Comparison of ENCODE assay signal across 15 mouse cellular contexts in the genomic region with DNA sequence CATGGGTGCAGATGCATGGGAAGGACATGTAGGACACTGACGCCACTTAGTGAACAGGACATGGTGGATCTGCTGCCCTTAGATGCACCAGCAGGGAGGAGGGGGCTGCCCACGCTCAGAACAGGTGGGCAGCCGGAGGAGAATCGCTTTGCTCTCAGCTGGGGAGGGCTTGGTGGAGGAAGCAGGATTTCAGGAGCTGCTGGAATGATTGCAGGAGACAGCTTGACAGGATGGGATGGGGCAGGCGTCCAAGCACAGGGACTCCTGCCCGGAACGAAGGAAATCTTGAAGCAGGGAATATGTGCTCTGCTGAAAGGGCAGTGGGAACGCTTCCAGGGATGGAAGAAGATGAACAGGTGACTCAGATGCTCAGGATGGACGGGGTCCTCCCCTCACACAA.
A peak's percentile ranks its signal among the peaks of the same experiment; 100 is the strongest.
DNase-seq lines count a peak whose midpoint lies in the region; ATAC-seq and TF ChIP-seq lines count a peak whose summit lies in the region.
"Had no signal": no experiment of that assay in that cellular context is flagged by ENCODE, and none has a peak within 500 bp of the region (broad histone marks: within the 10 kb centered on the region; RNA-seq: fewer than 3 reads in every experiment).

No protein-coding gene starts in this region.

- no peak for ATAC-seq in forebrain, embryonic 13.5 days
- ATAC-seq in forebrain, embryonic 11.5 days (replicated peaks; ENCODE audit: low FRiP score) = no peak
- no peak for ATAC-seq in stomach, postnatal 0 days (ENCODE audit: low FRiP score, low TSS enrichment)
- ATAC-seq in intestine, embryonic 15.5 days = no peak
- ATAC-seq: midbrain, embryonic 16.5 days had no signal

- TF ChIP-seq EP300 in stomach, postnatal 0 days (optimal IDR thresholded peaks at IDR 0.05) = no peak

- H3K9me3 ChIP-seq in forebrain, embryonic 13.5 days (replicated peaks) = no peaks in the 10 kb centered on the region
- H3K9me3 ChIP-seq in forebrain, embryonic 11.5 days (ENCODE audit: control insufficient read depth, low read length) = no peaks in the 10 kb centered on the region
- H3K9me3 ChIP-seq in stomach, postnatal 0 days (ENCODE audit: control insufficient read depth, low read length) = no peaks in the 10 kb centered on the region
- no peaks in the 10 kb centered on the region for H3K9me3 ChIP-seq in intestine, embryonic 15.5 days
- H3K9me3 ChIP-seq: limb, embryonic 12.5 days; liver, embryonic 15.5 days; neural tube, embryonic 13.5 days had no signal

- no peak for TF ChIP-seq CTCF in stomach, postnatal 0 days (IDR thresholded peaks at IDR 0.05; ENCODE audit: low read depth)

- peaks cover 62% of the 10 kb centered on the region for H3K4me1 ChIP-seq in forebrain, embryonic 13.5 days
- H3K4me1 ChIP-seq in forebrain, embryonic 11.5 days (replicated peaks; ENCODE audit: control insufficient read depth, insufficient read depth, low read length) = peaks cover 14% of the 10 kb centered on the region
- H3K4me1 ChIP-seq in stomach, postnatal 0 days (replicated peaks; ENCODE audit: control insufficient read depth, insufficient read depth) = no peaks in the 10 kb centered on the region
- peaks cover 19% of the 10 kb centered on the region for H3K4me1 ChIP-seq in intestine, embryonic 15.5 days (replicated peaks)

- no peak overlapping the region for H3K4me2 ChIP-seq in forebrain, embryonic 13.5 days
- no peak overlapping the region for H3K4me2 ChIP-seq in forebrain, embryonic 11.5 days (ENCODE audit: low read depth, low read length, severe bottlenecking)
- no peak overlapping the region for H3K4me2 ChIP-seq in stomach, postnatal 0 days (replicated peaks; ENCODE audit: low read depth)
- no peak overlapping the region for H3K4me2 ChIP-seq in intestine, embryonic 15.5 days (replicated peaks)
- H3K4me2 ChIP-seq: limb, embryonic 12.5 days; liver, embryonic 15.5 days; neural tube, embryonic 13.5 days had no signal

- H3K27me3 ChIP-seq in forebrain, embryonic 13.5 days = no peaks in the 10 kb centered on the region
- no peaks in the 10 kb centered on the region for H3K27me3 ChIP-seq in forebrain, embryonic 11.5 days (ENCODE audit: control insufficient read depth, insufficient read depth, low read length)
- no peaks in the 10 kb centered on the region for H3K27me3 ChIP-seq in stomach, postnatal 0 days (ENCODE audit: control insufficient read depth, insufficient read depth, low read length)
- H3K27me3 ChIP-seq in intestine, embryonic 15.5 days (replicated peaks) = no peaks in the 10 kb centered on the region
- H3K27me3 ChIP-seq: liver, embryonic 15.5 days; neural tube, embryonic 13.5 days had no signal

- H3K36me3 ChIP-seq in forebrain, embryonic 13.5 days (ENCODE audit: poor library complexity, severe bottlenecking) = no peaks in the 10 kb centered on the region
- no peaks in the 10 kb centered on the region for H3K36me3 ChIP-seq in forebrain, embryonic 11.5 days (ENCODE audit: control insufficient read depth, insufficient read depth, low read length)
- H3K36me3 ChIP-seq in stomach, postnatal 0 days (ENCODE audit: control insufficient read depth, insufficient read depth, low read length) = no peaks in the 10 kb centered on the region
- no peaks in the 10 kb centered on the region for H3K36me3 ChIP-seq in intestine, embryonic 15.5 days
- H3K36me3 ChIP-seq: limb, embryonic 12.5 days; liver, embryonic 15.5 days; neural tube, embryonic 13.5 days had no signal

- H3K4me3 ChIP-seq in forebrain, embryonic 13.5 days = no peak overlapping the region
- no peak overlapping the region for H3K4me3 ChIP-seq in forebrain, embryonic 11.5 days (ENCODE audit: low read depth, low read length)
- no peak overlapping the region for H3K4me3 ChIP-seq in stomach, postnatal 0 days (ENCODE audit: low read depth, low read length)
- no peak overlapping the region for H3K4me3 ChIP-seq in intestine, embryonic 15.5 days (replicated peaks)
- H3K4me3 ChIP-seq: limb, embryonic 12.5 days; liver, embryonic 15.5 days; neural tube, embryonic 13.5 days had no signal

- H3K27ac ChIP-seq in forebrain, embryonic 13.5 days = peak overlapping the region; percentile 52; the same call in 1 of the 2 replicates
- no peak overlapping the region for H3K27ac ChIP-seq in forebrain, embryonic 11.5 days (ENCODE audit: low read depth, low read length)
- no peak overlapping the region for H3K27ac ChIP-seq in stomach, postnatal 0 days (replicated peaks)
- no peak overlapping the region for H3K27ac ChIP-seq in intestine, embryonic 15.5 days
- H3K27ac ChIP-seq: limb, embryonic 12.5 days; liver, embryonic 15.5 days; neural tube, embryonic 13.5 days had no signal

- 71% methylated on average over 9 of the region's 9 CpGs for WGBS in forebrain, embryonic 13.5 days
- 84% methylated on average over 9 of the region's 9 CpGs for WGBS in forebrain, embryonic 11.5 days
- WGBS in stomach, postnatal 0 days = 64% methylated on average over 9 of the region's 9 CpGs
- 73% methylated on average over 9 of the region's 9 CpGs for WGBS in intestine, embryonic 15.5 days

- no peak for DNase-seq in forebrain, embryonic 11.5 days (ENCODE audit: low spot score)
- DNase-seq in layer of hippocampus, adult 11-12 months (ENCODE audit: low spot score) = peak; percentile 18
- DNase-seq in layer of hippocampus, adult 8-10 months (ENCODE audit: low spot score in 2 of 2) = no peak
- peak; percentile 98 for DNase-seq in brain, adult 2 months (ENCODE audit: low read depth, low spot score)
- peak; percentile 99 for DNase-seq in cerebellum, adult 9-11 months
- no peak for DNase-seq in stomach, postnatal 0 days (ENCODE audit: low spot score)
- DNase-seq: heart, postnatal 36 days; kidney, adult 2 months; right cerebral cortex, postnatal 14 days had no signal

- no peak overlapping the region for H3K9ac ChIP-seq in forebrain, embryonic 13.5 days
- no peak overlapping the region for H3K9ac ChIP-seq in forebrain, embryonic 11.5 days (ENCODE audit: low read length)
- H3K9ac ChIP-seq in stomach, postnatal 0 days (ENCODE audit: low read length) = no peak overlapping the region
- H3K9ac ChIP-seq in intestine, embryonic 15.5 days = no peak overlapping the region
- H3K9ac ChIP-seq: limb, embryonic 12.5 days; liver, embryonic 15.5 days; neural tube, embryonic 13.5 days had no signal

Comparison
In these comparisons a context has a peak if more than half of its experiments do, and no peak if none do; other contexts are left out.
1. DNase-seq: peak in layer of hippocampus, adult 11-12 months (single experiment), brain, adult 2 months (single experiment) and cerebellum, adult 9-11 months (single experiment); none in forebrain, embryonic 11.5 days (single experiment), layer of hippocampus, adult 8-10 months (0 of 2) and stomach, postnatal 0 days (single experiment).